Mouse (Mus musculus): ENCODE measurements around the gene Wdr86. TPM values are rescaled to one million over a fixed set of nuclear protein-coding genes. Genes with fewer than 3 reads are reported as not detected.

The Wdr86 gene
- total RNA-seq, 4 experiments from 2014 or later, result 0.18 TPM; not detected in 3

DNA sequence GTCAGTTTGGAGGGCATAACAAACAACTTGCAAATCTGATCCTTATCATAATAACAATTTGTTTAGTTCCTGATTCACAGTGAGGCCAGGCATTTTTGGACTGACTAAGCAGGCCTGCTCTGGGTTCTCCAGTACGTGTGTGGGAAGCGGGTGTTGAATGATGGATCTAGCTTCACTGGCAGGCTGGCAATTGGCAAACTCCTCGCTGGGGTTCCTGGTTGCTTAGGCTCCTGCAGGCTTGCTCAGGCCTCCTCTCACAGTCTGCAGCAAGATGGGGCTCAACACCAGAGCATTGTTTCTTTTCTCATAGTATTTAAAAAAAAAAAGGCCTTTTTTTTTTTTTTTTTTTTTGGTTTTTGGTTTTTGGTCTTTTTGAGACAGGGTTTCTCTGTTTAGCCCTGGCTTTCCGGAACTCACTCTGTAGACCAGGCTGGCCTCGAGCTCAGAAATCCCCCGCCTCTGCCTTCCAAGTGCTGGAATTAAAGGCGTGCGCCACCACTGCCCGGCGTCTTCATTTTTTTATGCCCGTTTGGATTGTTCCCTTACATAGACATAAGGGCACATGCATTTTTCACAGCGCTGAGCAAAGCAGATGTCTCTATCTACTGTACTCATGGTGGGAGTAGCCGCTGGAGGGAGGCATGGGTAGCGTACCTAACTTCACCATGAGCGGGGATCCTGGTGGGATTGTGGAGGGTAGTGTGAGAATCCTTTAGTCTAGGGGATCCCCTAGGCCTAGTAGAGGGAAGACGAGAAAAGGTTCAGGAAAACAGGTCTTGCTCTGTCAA, 45.8 kb downstream of the Wdr86 start:
- DNase-seq (ENCODE audit: low spot score in 2 of 2), result no peak

DNA sequence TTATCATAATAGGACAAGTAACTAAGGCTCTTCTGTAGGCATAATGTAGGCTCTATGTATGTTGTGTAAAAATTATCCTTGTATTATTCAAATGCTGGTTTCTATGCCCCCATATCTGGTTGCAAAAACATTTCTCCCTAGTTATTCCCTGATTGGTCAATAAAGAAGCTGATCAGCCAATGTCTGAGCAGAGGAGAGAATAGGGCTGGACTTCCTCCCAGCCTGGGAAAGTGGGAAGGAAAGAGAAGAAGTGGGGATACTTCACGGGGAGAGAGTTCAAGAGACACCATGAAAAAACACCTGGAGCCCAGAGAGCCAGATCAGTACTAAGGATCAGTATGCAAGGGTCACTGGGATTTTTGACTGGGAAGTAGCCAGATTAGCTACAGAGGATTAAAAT, 49.1 kb downstream of the Wdr86 start:
- no peak for DNase-seq (ENCODE audit: low spot score in 2 of 2)

DNA sequence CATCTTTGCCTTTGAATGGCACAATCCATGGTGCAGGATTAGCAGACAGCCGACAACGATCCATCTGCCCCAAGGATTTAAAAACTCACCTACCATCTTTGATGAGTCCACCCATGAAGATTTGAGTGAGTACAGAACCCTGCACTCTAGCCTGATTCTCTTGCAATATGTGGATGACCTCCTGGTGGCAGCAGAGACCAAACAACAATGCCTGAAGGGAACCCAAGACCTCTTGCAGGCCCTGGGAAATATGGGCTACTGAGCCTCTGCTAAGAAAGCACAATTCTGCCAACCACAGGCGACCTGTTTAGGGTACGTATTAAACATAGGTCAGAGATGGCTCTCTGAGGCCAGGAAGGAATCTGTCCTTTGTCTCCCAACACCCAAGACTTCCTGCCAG, 56.3 kb downstream of the Wdr86 start:
- peak; percentile 64 to 68 for DNase-seq (ENCODE audit: low spot score in 2 of 2)

Other genes starting within 250 kb of the Wdr86 start
- not detected for gene Gbx1, start 203.5 kb downstream of the Wdr86 start, total RNA-seq (2022)
- 100 to 1,000 TPM; 101 to 130 (median 119) TPM for gene Asb10, start 189.7 kb downstream of the Wdr86 start, total RNA-seq (2022)
- gene 4931409K22Rik, start 173.9 kb downstream of the Wdr86 start, total RNA-seq (2022), result not detected
- 100 to 1,000 TPM; 114 to 132 (median 122) TPM for gene Abcf2, start 153.3 kb downstream of the Wdr86 start, total RNA-seq (2022)
- 10 to 100 TPM in 3 of 4 experiments, 1 to 10 TPM in 1; 8.5 to 14.5 (median 12.4) TPM for gene Chpf2, start 144.0 kb downstream of the Wdr86 start, total RNA-seq (2022)
- 100 to 1,000 TPM; 207 to 267 (median 221) TPM for gene Smarcd3, start 106.3 kb downstream of the Wdr86 start, total RNA-seq (2022)
- gene Nub1, start 45.2 kb downstream of the Wdr86 start, total RNA-seq (2022), result 10 to 100 TPM; 30.6 to 36.8 (median 34.1) TPM
- gene Crygn, start 27.3 kb upstream of the Wdr86 start, total RNA-seq (2022), result not detected
- gene Rheb, start 111.9 kb upstream of the Wdr86 start, total RNA-seq (2022), result 10 to 100 TPM; 66.8 to 69.7 (median 67.7) TPM

All from gastrocnemius, adult 8-10 months (tissue).